Mouse (Mus musculus) stomach, postnatal 0 days (tissue): ENCODE measurements around the gene Jun. TPM values are rescaled to one million over a fixed set of nuclear protein-coding genes. Genes with fewer than 3 reads are reported as not detected.

ENCODE experiments used
- ATAC-seq: fragments of 200-750 bp; cut with Nextera tagmentation; 2 replicates; pipeline ENCODE4 v1.8.0; 2017; ENCODE audit not compliant: low FRiP score, low TSS enrichment
- DNase-seq: peaks from one replicate; pipeline ENCODE4 v3.0.0-alpha.2; 2016; ENCODE audit warnings: low spot score
- H3K27ac ChIP-seq: fragments of 300-500 bp; sonication (generic); replicated peaks from 2 replicates; pipeline ENCODE4 v1.5.1; 2014; ENCODE audit warnings: mild to moderate bottlenecking, control low read depth
- H3K27me3 ChIP-seq: fragments of 300-500 bp; sonication (generic); 2 replicates; pipeline ENCODE4 v1.6.1; 2014; ENCODE audit warnings: low read length; ENCODE audit not compliant: control insufficient read depth, insufficient read depth
- H3K36me3 ChIP-seq: fragments of 300-500 bp; sonication (generic); 2 replicates; pipeline ENCODE4 v1.6.1; 2014; ENCODE audit warnings: low read length, mixed read lengths; ENCODE audit not compliant: control insufficient read depth, insufficient read depth
- H3K4me1 ChIP-seq: fragments of 300-500 bp; sonication (generic); replicated peaks from 2 replicates; pipeline ENCODE4 v1.6.1; 2014; ENCODE audit warnings: antibody characterized with exemption; ENCODE audit not compliant: control insufficient read depth, insufficient read depth
- H3K4me2 ChIP-seq: fragments of 300-500 bp; sonication (generic); replicated peaks from 2 replicates; pipeline ENCODE4 v1.6.1; 2014; ENCODE audit warnings: low read depth, mild to moderate bottlenecking, control low read depth, moderate library complexity
- H3K4me3 ChIP-seq: fragments of 300-500 bp; sonication (generic); 2 replicates; pipeline ENCODE4 v1.5.1; 2014; ENCODE audit warnings: low read depth, low read length, control low read depth
- H3K9ac ChIP-seq: fragments of 300-500 bp; sonication (generic); 2 replicates; pipeline ENCODE4 v1.6.1; 2014; ENCODE audit warnings: mild to moderate bottlenecking, low read length, control low read depth, mixed read lengths
- H3K9me3 ChIP-seq: fragments of 300-500 bp; sonication (generic); 2 replicates; pipeline ENCODE4 v1.6.1; 2016; ENCODE audit warnings: low read length; ENCODE audit not compliant: control insufficient read depth
- CTCF ChIP-seq: IDR thresholded peaks from 2 replicates; pipeline ENCODE4 v1.5.1; 2016; ENCODE audit warnings: antibody characterized with exemption, low read depth, mild to moderate bottlenecking, moderate library complexity
- EP300 ChIP-seq: optimal IDR thresholded peaks from 2 replicates; pipeline ENCODE3; 2016; ENCODE audit warnings: antibody characterized with exemption
- WGBS: fragments of 180-500 bp; shearing (Covaris S2); extraction: QIAGEN DNeasy Blood & Tissue Kit; methylation state at CpG from one replicate; pipeline ENCODE4 v1.1.7; 2014; 5-methylcytosine and 5-hydroxymethylcytosine counted together
- polyA plus RNA-seq: library from polyadenylated mRNA; unstranded; fragments of >200 nt; fragmentation: Nextera tagmentation; extraction: Ambion mirVana; gene quantifications from 2 replicates; pipeline ENCODE4 v1.2.1, GENCODE M21; 2015

Jun gene
- 80.2 and 88.9 TPM in 2 replicates for polyA plus RNA-seq

DNA sequence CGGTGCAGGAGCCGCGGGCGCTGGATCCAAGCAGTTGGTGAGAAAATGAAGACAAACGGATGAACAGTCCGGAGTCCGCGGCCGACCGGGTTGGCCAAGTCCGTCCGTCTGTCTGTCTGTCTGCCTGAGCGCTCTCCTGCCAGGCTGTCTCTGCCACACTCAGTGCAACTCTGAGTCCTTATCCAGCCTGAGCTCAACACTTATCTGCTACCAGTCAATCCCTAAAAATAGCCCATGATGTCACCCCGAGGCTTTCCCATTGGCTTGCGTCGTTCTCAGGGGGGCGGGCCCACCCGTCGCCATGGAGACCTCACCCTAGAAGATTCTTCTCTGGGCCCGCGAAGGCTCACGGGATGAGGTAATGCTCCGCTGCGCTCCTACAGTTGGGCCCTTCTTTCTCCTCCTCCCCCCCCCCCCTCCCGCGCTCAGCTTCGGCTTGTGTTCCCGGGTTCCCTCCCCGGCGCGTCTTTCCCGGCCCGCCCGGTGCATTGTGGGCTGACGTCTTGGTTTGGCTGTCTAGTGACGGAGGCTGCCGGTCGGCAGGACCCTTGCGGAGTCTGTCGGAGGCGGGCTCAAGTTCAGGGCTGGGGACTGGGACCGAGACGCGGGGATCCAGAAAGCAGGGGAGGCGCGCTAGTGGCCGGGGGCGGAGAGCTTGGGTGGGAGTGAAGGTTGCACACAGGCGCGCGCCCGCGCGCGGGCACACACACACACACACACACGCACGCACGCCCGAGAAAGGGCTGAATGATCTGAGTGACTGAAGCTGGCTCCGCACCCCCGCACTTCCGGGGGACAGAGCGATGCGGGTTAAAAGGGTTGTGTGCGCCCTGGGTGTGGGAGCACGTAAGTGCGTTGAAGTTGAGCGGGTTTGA is at the start of gene Jun:
Gene Jun (minus strand): TSS at position 198 of the 875 bp plus-strand sequence.
- H3K9me3 ChIP-seq: no peaks in the 10 kb centered on the region
- peak; percentile 90 for ATAC-seq
- peaks cover 4% of the 10 kb centered on the region; the same call in 1 of the 2 replicates for H3K4me1 ChIP-seq
- no peaks in the 10 kb centered on the region for H3K36me3 ChIP-seq
- peak within 1 kb of the TSS; percentile 100 for H3K27ac ChIP-seq
- no peaks in the 10 kb centered on the region for H3K27me3 ChIP-seq
- H3K4me2 ChIP-seq: peak within 1 kb of the TSS; percentile 86
- under 1% methylated on average over 67 of the region's 68 CpGs for WGBS
- DNase-seq: peak; percentile 100
- H3K4me3 ChIP-seq: peak within 1 kb of the TSS; percentile 90
- TF ChIP-seq CTCF (no peak; the same call in 1 of the 2 replicates), EP300 (peak; percentile 78)
- peak within 1 kb of the TSS; percentile 98 for H3K9ac ChIP-seq

DNA sequence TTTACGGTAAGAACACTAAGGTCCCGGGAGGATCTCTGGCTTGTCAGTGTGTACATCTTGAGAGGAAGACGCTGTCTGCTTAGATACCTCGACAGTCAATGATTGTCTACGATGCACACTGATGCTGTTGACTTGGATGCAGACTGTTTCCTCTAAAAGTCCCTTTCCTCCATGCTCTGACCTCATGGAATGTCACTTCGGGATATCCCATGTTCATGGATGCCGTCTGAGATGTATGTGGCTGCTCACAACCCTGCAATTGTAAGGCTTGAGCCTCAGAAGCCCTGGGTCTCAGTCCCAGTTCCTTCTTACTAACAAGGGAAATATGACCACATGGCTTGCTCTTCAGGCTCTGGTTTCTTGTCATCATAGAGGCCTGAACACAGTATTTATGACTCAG is 49.7 kb upstream of the Jun start:
- Histone ChIP-seq H3K27me3 (no peaks in the 10 kb centered on the region), H3K9ac (no peak overlapping the region), H3K4me3 (no peak overlapping the region), H3K36me3 (no peaks in the 10 kb centered on the region), H3K4me1 (0 out of 2 replicates have a peak, but pooled peaks cover 3% of the 10 kb centered on the region), H3K9me3 (0 out of 2 replicates have a peak, but pooled peaks cover 3% of the 10 kb centered on the region), H3K27ac (no peak overlapping the region), H3K4me2 (no peak overlapping the region)
- no peak for DNase-seq
- 93% methylated on average over 7 of the region's 7 CpGs for WGBS
- ATAC-seq: no peak
- TF ChIP-seq CTCF (no peak), EP300 (no peak)

DNA sequence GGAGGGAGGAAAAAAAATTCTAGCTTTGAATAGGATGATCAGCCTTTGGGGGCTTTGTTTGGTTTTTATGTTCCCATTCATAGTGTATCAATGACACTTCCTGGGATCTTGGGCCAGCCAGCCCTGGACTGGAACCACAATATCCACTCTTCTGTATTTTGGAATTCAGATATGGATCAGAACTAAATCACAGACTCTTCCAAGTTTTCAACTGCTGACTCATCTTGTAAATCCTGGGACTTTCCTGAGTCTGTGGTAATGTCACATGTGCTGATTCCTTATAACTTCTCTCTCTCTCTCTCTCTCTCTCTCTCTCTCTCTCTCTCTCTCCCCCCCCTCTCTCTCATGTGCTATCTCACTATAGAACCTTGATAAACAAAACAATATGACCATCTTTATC is 48.7 kb upstream of the Jun start:
- Histone ChIP-seq H3K27ac (no peak overlapping the region), H3K27me3 (no peaks in the 10 kb centered on the region), H3K4me2 (no peak overlapping the region), H3K4me1 (0 out of 2 replicates have a peak, but pooled peaks cover 3% of the 10 kb centered on the region), H3K9me3 (0 out of 2 replicates have a peak, but pooled peaks cover 3% of the 10 kb centered on the region), H3K4me3 (no peak overlapping the region), H3K9ac (no peak overlapping the region), H3K36me3 (no peaks in the 10 kb centered on the region)
- no peak for TF ChIP-seq CTCF
- TF ChIP-seq EP300: no peak
- DNase-seq (no peak), ATAC-seq (no peak)

DNA sequence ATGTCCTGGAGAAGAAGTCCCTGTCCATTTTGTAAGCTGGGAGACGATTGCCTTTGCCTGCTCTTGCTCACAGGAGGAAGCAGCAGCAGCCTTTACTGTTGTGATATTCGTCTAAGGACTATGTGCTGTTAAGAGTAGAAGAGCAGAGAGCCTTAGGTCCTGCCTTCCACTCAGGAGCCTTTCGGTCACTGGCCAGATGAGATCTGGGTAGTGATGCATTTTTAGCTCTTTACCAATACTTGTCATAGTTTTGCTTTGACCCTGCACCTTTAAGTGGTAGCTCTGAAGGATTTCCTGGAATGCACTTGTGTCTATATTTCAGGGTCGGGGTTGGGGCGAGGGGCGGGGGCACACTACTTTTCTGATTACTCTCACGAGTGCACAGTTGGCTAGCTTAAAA is 47.4 kb upstream of the Jun start:
- TF ChIP-seq EP300: no peak
- no peak for TF ChIP-seq CTCF
- H3K9ac ChIP-seq: no peak overlapping the region
- no peaks in the 10 kb centered on the region; the same call in 1 of the 2 replicates for H3K4me1 ChIP-seq
- H3K36me3 ChIP-seq: no peaks in the 10 kb centered on the region
- no peak overlapping the region for H3K4me2 ChIP-seq
- H3K27ac ChIP-seq: no peak overlapping the region
- no peak overlapping the region for H3K4me3 ChIP-seq
- 0 out of 2 replicates have a peak, but pooled peaks cover 3% of the 10 kb centered on the region for H3K9me3 ChIP-seq
- ATAC-seq (no peak), DNase-seq (no peak)
- WGBS: 52% methylated on average over 7 of the region's 7 CpGs
- H3K27me3 ChIP-seq: no peaks in the 10 kb centered on the region

DNA sequence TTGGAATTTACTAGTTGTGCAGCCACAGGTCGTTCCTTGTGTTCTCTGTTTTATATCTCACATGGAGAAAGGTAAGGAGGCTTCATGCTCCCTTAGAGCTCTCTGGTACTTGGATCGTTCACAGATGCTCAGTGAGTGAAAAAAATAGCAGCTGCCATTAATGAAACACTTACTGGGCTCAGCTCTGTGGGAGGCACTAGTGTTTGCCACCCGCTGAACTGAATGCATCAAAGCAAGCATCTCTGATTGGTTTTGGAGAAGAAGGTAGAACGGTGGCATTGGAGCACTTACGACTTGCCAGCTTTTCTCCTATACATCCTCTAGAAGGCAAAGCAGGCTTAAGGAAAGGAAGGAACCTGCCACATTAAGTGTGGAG is 46.7 kb upstream of the Jun start:
- no peaks in the 10 kb centered on the region; the same call in 1 of the 2 replicates for H3K4me1 ChIP-seq
- no peak for ATAC-seq
- no peaks in the 10 kb centered on the region for H3K27me3 ChIP-seq
- TF ChIP-seq CTCF: no peak
- no peak for TF ChIP-seq EP300
- H3K4me2 ChIP-seq: no peak overlapping the region
- H3K9me3 ChIP-seq: 0 out of 2 replicates have a peak, but pooled peaks cover 3% of the 10 kb centered on the region
- no peak overlapping the region for H3K9ac ChIP-seq
- 77% methylated on average over 5 of the region's 5 CpGs for WGBS
- no peak overlapping the region for H3K4me3 ChIP-seq
- no peak overlapping the region for H3K27ac ChIP-seq
- no peak for DNase-seq
- no peaks in the 10 kb centered on the region for H3K36me3 ChIP-seq
